Mouse (Mus musculus) B cell, adult (primary cell): ENCODE data around the gene Lrrc18. TPM values are rescaled to one million over a fixed set of nuclear protein-coding genes. Genes with fewer than 3 reads are reported as not detected.

Experiments used
- total RNA-seq: library from RNA; stranded (reverse); gene quantifications from 4 replicates; pipeline ENCODE4 v1.2.4, GENCODE M21; 2023; ENCODE audit not compliant: inconsistent age

Lrrc18 gene
- not detected in 4 replicates for total RNA-seq

DNA sequence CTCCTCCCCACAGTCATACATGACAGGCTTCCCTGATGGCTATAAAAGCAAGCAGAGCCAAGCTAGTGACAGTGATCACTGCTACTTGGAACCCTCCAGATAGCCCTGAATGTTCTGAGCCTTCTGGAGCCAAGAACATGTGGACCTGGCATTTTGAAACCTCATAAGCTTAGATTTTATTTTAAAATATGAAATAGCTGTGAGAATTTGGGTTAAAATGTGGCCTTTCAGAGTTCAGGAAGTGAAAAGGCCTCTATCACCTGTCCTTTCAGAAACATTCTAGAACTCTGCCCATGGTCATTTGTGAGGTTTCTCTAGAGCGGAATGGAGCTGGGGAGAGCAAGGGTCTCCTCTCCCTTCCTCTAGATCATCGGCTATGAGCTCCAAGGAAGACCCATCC, at the start of gene Lrrc18:
TSS of gene Lrrc18 (plus strand) at position 301 of the 400 bp plus-strand sequence.

Other genes with a start within 250 kb of the Lrrc18 start
- 0.57 TPM in 1 of 4 replicates, not detected in the others for gene Tmem273, start 205.4 kb upstream of the Lrrc18 start, total RNA-seq
- not detected in 4 replicates for gene Fam170b, start 157.4 kb upstream of the Lrrc18 start, total RNA-seq
- 0.22 to 0.42 TPM (median 0.30 TPM) in 3 of 4 replicates, not detected in the other for gene Vstm4, start 134.6 kb upstream of the Lrrc18 start, total RNA-seq
- gene Wdfy4, start 194.1 kb downstream of the Lrrc18 start, total RNA-seq: 528 to 595 TPM (median 575 TPM) in 4 replicates
- not detected in 4 replicates for gene Arhgap22, start 222.6 kb downstream of the Lrrc18 start, total RNA-seq